Mouse (Mus musculus) embryonic facial prominence, embryonic 15.5 days (tissue): ENCODE measurements around the gene Olfr555. TPM values are rescaled to one million over a fixed set of nuclear protein-coding genes. Genes with fewer than 3 reads are reported as not detected.
"Not testable (repeated sequence)": the region's sequence is repeated elsewhere in the genome, so short reads cannot be mapped to it uniquely, and the experiment has no call there.

Experiments
- ATAC-seq: fragments of 200-750 bp; cut with Nextera tagmentation; 2 replicates; pipeline ENCODE4 v1.8.0; 2017; ENCODE audit warnings: low read depth, moderate TSS enrichment; ENCODE audit not compliant: insufficient number of reproducible peaks, low FRiP score, low TSS enrichment
- H3K27ac ChIP-seq: fragments of 300-500 bp; sonication (generic); replicated peaks from 2 replicates; pipeline ENCODE4 v1.5.1; 2015; ENCODE audit warnings: mild to moderate bottlenecking, inconsistent platforms
- H3K27me3 ChIP-seq: fragments of 300-500 bp; sonication (generic); 2 replicates; pipeline ENCODE4 v1.6.1; 2015; ENCODE audit warnings: inconsistent platforms
- H3K36me3 ChIP-seq: fragments of 300-500 bp; sonication (generic); 2 replicates; pipeline ENCODE4 v1.6.1; 2015; ENCODE audit warnings: mild to moderate bottlenecking, inconsistent platforms
- H3K4me1 ChIP-seq: fragments of 300-500 bp; sonication (generic); 2 replicates; pipeline ENCODE4 v1.6.1; 2015; ENCODE audit warnings: inconsistent platforms
- H3K4me2 ChIP-seq: fragments of 300-500 bp; sonication (generic); replicated peaks from 2 replicates; pipeline ENCODE4 v1.6.1; 2015; ENCODE audit warnings: mild to moderate bottlenecking, inconsistent platforms
- H3K4me3 ChIP-seq: fragments of 300-500 bp; sonication (generic); replicated peaks from 2 replicates; pipeline ENCODE4 v1.5.1; 2015; ENCODE audit warnings: mild to moderate bottlenecking, inconsistent platforms
- H3K9ac ChIP-seq: fragments of 300-500 bp; sonication (generic); 2 replicates; pipeline ENCODE4 v1.6.1; 2015; ENCODE audit warnings: inconsistent platforms
- H3K9me3 ChIP-seq: fragments of 300-500 bp; sonication (generic); replicated peaks from 2 replicates; pipeline ENCODE4 v1.6.1; 2016; ENCODE audit warnings: inconsistent platforms
- WGBS: fragments of 180-500 bp; shearing (Covaris S2); methylation state at CpG from one replicate; pipeline ENCODE4 v1.1.7; 2015; 5-methylcytosine and 5-hydroxymethylcytosine counted together
- polyA plus RNA-seq: library from polyadenylated mRNA; unstranded; fragments of >200 nt; fragmentation: Nextera tagmentation; extraction: Ambion mirVana; gene quantifications from 2 replicates; pipeline ENCODE4 v1.2.1, GENCODE M21; 2015

Gene Olfr555
- not detected in 2 replicates for polyA plus RNA-seq

DNA sequence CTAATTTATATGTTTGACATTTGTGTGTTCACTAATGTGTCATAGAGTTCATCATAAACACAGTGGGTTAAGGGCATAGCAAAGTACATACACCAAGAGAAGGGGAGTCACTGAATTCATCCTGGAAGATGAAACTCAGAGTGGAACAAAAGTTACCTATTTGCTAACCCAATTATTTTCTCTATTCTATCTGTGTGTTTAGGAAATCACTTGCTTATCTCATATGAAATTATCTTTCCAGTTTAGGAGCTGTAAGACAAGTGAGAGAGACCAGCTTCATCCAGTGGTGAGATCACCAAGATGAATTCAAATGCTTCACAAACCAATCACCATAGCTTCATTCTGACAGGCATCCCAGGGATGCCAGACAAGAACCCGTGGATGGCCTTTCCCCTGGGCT, at the start of gene Olfr555:
Gene Olfr555 (plus strand): TSS at position 301 of the 400 bp plus-strand sequence.
- no peaks in the 10 kb centered on the region for H3K27me3 ChIP-seq
- H3K4me1 ChIP-seq, result no peaks in the 10 kb centered on the region
- ATAC-seq, result no peak
- H3K4me3 ChIP-seq, result no peak within 1 kb of the TSS
- H3K9ac ChIP-seq, result no peak within 1 kb of the TSS
- no peaks in the 10 kb centered on the region for H3K9me3 ChIP-seq
- 76% methylated on average over 1 of the region's 1 CpGs for WGBS
- no peak within 1 kb of the TSS for H3K4me2 ChIP-seq
- H3K36me3 ChIP-seq, result no peaks in the 10 kb centered on the region
- no peak within 1 kb of the TSS for H3K27ac ChIP-seq

DNA sequence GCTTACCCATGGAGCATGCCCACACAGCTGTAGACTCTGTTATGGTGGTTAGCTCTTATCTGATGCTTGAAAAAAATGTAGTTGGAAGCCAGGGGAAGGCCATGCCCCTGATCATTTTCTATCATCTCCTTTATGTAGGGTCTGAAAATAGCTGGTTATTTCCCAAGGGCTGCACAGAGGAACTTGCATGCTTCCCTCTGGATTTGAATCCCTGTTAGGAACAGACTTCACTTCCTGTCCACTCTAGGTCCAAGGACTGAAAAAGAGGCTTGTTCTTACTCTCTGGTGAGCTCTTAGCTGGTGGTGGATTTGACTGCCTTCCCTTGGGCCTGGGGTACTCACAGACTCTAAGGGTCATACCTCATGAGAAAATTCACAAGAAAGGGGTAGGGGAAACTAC, 40.5 kb upstream of the Olfr555 start, which contains the start of gene Olfr553:
Gene Olfr553 (minus strand): TSS at position 101 of the 400 bp plus-strand sequence.
- H3K36me3 ChIP-seq, result no peaks in the 10 kb centered on the region
- H3K4me1 ChIP-seq, result no peaks in the 10 kb centered on the region
- H3K27ac ChIP-seq, result no peak within 1 kb of the TSS
- no peaks in the 10 kb centered on the region for H3K9me3 ChIP-seq
- H3K4me3 ChIP-seq, result no peak within 1 kb of the TSS
- no peak within 1 kb of the TSS for H3K9ac ChIP-seq
- no peak for ATAC-seq
- H3K27me3 ChIP-seq, result no peaks in the 10 kb centered on the region
- H3K4me2 ChIP-seq, result no peak within 1 kb of the TSS

DNA sequence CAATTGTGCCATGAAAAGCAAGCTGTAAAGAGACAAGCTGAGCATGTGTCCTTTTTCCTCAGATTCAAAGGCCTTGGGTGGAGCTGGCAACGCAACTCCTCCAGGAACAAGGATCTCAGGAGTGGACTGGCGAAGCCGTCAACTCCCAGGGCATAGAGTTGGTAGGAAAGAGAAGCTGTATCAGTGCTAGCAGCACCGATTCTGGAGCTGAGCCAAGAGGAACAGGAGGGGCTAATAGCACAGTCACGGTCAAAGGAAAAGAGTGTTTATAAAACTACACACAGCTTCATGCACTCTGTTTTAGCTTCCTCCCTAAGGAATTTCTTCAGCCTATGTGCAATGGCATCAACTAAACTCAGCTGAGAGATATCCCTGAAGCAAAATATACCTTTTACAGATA, 39.0 kb upstream of the Olfr555 start:
- ATAC-seq, result no peak
- no peaks in the 10 kb centered on the region for H3K4me1 ChIP-seq
- no peaks in the 10 kb centered on the region for H3K36me3 ChIP-seq
- no peaks in the 10 kb centered on the region for H3K9me3 ChIP-seq
- H3K9ac ChIP-seq, result no peak overlapping the region
- H3K27ac ChIP-seq, result no peak overlapping the region
- no peak overlapping the region for H3K4me3 ChIP-seq
- 62% methylated on average over 5 of the region's 5 CpGs for WGBS
- no peaks in the 10 kb centered on the region for H3K27me3 ChIP-seq
- H3K4me2 ChIP-seq, result no peak overlapping the region

DNA sequence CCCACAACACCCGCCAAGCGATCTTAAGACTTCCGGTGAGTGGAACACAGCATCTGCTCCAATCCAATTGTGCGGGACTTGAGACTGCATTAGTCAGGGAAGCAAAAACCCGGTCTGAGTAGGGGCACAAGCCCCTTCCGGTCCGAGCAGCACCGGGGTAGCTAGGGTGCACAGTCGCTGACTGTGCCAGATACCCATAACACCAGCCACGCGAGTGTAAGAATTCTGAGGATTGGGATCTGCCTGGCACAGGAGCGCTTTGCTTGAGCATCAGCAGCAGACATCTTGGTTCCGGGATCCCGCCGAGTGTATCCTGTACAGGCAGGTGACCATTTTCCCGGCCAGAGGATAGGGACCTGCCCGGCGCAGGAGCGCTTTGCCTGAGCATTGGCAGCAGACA, 38.3 kb upstream of the Olfr555 start:
- H3K9me3 ChIP-seq, H3K4me1 ChIP-seq, H3K27ac ChIP-seq, H3K27me3 ChIP-seq, H3K36me3 ChIP-seq, H3K9ac ChIP-seq, ATAC-seq, H3K4me3 ChIP-seq, H3K4me2 ChIP-seq: not testable (repeated sequence)
- 81% methylated on average over 19 of the region's 19 CpGs for WGBS

DNA sequence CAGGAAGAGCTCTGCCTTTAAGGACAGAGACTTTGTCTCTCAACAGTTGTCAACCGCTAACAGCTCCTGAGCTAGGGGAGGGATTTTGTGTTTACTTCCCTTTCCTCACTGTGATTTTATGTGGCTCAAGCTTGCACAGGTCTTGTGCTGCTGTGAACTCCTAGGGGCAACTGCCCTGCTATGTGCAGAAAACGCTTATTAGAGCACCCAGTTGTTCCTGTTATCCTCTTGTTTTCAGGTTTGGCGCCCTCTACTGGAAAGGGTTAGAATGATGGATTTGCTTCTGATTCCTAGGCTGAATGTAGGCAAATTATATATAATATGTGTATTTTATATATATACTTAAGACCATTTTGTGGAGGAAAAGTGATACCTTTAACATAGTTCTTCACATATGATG, 22.0 kb upstream of the Olfr555 start:
- WGBS, result 30% methylated on average over 3 of the region's 3 CpGs
- Histone ChIP-seq H3K27me3 (no peaks in the 10 kb centered on the region), H3K9ac (no peak overlapping the region), H3K4me3 (no peak overlapping the region), H3K4me2 (no peak overlapping the region), H3K27ac (no peak overlapping the region), H3K4me1 (no peaks in the 10 kb centered on the region), H3K9me3 (no peaks in the 10 kb centered on the region), H3K36me3 (no peaks in the 10 kb centered on the region)
- ATAC-seq, result no peak

DNA sequence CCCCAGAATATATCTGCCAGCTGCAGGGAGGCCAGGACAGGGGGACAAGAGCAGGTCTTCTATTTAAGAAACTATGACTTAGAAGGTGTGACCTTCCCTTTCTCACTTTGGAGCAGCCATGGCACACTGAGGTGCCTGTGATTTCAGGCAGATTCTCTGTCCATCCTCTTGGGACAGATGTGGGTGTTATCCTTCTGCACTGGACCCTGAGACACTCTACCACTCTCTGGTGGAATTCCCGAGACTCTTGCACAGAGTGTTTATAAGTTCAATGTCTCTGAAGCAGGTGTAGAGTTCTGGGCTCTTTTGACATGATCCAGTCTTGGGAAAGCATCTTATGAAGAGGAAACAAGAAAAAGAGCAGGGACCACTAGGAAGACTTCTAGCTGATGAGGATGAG, 20.5 kb upstream of the Olfr555 start, which contains the start of gene Olfr554:
Gene Olfr554 (plus strand): TSS at position 301 of the 400 bp plus-strand sequence.
- no peak within 1 kb of the TSS for H3K9ac ChIP-seq
- no peaks in the 10 kb centered on the region for H3K9me3 ChIP-seq
- H3K4me3 ChIP-seq, result no peak within 1 kb of the TSS
- no peak for ATAC-seq
- 73% methylated on average over 1 of the region's 1 CpGs for WGBS
- H3K27ac ChIP-seq, result no peak within 1 kb of the TSS
- no peaks in the 10 kb centered on the region for H3K36me3 ChIP-seq
- no peaks in the 10 kb centered on the region for H3K27me3 ChIP-seq
- no peaks in the 10 kb centered on the region for H3K4me1 ChIP-seq
- no peak within 1 kb of the TSS for H3K4me2 ChIP-seq

DNA sequence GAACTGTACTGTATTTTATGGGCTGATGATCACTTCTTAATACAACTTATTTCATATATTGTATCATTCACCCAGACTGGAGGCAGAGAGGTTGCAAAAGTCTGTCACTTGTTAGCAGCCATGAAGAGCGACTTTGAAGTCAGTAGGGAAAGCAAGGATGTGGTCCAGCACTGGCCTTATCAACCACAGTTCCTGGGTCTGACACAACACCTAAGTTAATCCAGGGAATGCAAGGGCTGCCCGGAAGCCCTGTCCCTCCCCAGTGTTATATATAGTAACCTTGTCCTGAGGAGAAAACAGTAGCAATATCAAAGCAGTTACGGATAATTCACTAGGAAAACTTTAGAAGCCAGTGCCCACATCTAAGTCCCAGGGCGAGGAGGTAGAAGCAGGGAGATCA, 13.7 kb upstream of the Olfr555 start:
- H3K9ac ChIP-seq, H3K4me1 ChIP-seq, H3K4me3 ChIP-seq, H3K4me2 ChIP-seq, H3K27ac ChIP-seq, ATAC-seq, H3K36me3 ChIP-seq, H3K27me3 ChIP-seq, H3K9me3 ChIP-seq: not testable (repeated sequence)
- 78% methylated on average over 4 of the region's 4 CpGs for WGBS

DNA sequence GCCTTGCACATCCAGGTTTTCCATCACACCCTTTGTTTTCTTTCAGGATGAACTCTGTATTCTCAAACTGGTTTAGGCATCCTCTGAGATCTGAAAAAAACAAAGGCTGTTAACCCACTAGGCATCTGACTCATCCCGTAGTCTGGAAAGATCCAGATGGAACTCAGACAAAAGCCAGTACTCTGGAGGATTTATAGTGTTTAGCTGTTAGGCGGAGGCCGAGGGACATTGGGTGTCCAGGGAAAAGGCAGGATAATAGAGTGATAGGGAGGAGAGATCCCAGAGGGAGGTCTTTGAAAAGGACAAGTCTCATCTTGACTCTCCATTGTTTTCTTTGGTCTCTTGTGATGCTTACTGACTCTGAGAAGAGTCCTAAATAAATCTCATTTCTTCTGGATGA, 6.0 kb downstream of the Olfr555 start, which contains the start of gene Olfr556:
Gene Olfr556 (plus strand): TSS at position 301 of the 400 bp plus-strand sequence.
- Histone ChIP-seq H3K4me2 (no peak within 1 kb of the TSS), H3K9me3 (no peaks in the 10 kb centered on the region), H3K27me3 (no peaks in the 10 kb centered on the region), H3K4me1 (no peaks in the 10 kb centered on the region), H3K4me3 (no peak within 1 kb of the TSS), H3K36me3 (no peaks in the 10 kb centered on the region), H3K9ac (no peak within 1 kb of the TSS), H3K27ac (no peak within 1 kb of the TSS)
- WGBS, result 65% methylated on average over 3 of the region's 3 CpGs
- no peak for ATAC-seq

DNA sequence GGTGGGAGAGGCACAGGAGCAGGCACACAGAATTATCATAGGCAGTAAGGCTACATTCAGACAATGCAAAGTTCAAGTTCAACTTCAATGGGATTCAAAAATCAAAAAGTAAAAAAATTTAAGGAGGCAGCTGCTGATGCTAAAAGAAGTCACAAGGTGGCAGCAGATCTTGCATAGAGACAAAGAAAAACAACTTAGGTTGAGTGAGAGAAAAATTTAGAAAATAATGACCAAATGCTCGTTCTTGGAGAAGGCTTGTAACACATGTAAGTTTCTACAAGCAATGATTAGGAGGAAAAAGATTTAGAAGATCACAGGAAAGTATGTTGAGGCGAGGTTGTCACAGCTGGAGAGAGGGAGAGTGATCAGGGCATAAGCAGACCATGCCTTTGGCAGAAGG, 6.8 kb downstream of the Olfr555 start:
- ATAC-seq, result no peak
- Histone ChIP-seq H3K9me3 (no peaks in the 10 kb centered on the region), H3K36me3 (no peaks in the 10 kb centered on the region), H3K4me3 (no peak overlapping the region), H3K27ac (no peak overlapping the region), H3K27me3 (no peaks in the 10 kb centered on the region), H3K9ac (no peak overlapping the region), H3K4me1 (no peaks in the 10 kb centered on the region), H3K4me2 (no peak overlapping the region)
- WGBS, result 19% methylated on average over 2 of the region's 2 CpGs

DNA sequence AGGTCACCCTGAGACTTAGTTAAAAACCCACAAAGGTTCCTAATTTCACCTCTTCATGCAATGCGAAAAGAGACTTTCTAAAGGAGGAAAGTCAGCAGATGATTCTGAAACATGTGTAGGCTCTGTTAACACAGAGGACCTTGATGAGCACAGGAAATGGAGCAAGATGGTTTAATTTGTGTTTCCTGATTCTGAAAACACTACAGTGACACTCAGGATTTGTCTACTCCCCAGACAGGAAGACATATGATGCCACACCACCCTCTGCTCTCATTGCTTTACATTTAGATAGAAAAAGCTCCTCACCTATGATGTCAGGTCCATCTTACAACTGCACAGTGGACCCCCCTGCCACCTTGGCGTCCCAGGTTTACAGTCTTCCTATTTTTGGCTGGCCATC, 17.6 kb downstream of the Olfr555 start:
- H3K27me3 ChIP-seq, result no peaks in the 10 kb centered on the region
- H3K36me3 ChIP-seq, result no peaks in the 10 kb centered on the region
- H3K4me1 ChIP-seq, result no peaks in the 10 kb centered on the region
- H3K4me2 ChIP-seq, result no peak overlapping the region
- H3K9me3 ChIP-seq, result no peaks in the 10 kb centered on the region
- H3K9ac ChIP-seq, result no peak overlapping the region
- H3K27ac ChIP-seq, result no peak overlapping the region
- H3K4me3 ChIP-seq, result no peak overlapping the region
- 76% methylated on average over 2 of the region's 2 CpGs for WGBS
- ATAC-seq, result no peak

DNA sequence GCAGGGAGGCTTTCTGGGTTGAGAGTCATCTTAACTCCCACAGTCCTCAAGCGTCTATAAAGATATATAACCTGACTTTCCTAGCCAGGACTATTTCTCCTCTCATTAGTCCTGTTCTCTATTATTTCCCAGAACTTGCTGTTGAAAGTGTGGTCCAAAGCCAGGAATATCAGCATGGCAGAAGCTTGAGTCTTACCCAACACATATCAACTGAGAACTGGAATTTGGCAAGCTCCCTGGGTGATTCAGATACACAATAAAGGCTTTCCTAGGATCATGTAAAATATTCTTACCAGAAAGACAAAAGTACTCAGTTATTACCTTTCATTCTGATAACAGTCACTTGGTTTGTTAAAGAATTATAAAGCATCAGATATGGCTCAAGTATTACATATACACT, 23.3 kb downstream of the Olfr555 start:
- Histone ChIP-seq H3K27ac (no peak overlapping the region), H3K4me3 (no peak overlapping the region), H3K27me3 (no peaks in the 10 kb centered on the region), H3K4me2 (no peak overlapping the region), H3K36me3 (peaks cover 3% of the 10 kb centered on the region; the same call in 1 of the 2 replicates), H3K4me1 (no peaks in the 10 kb centered on the region), H3K9ac (no peak overlapping the region), H3K9me3 (no peaks in the 10 kb centered on the region)
- 85% methylated on average over 1 of the region's 1 CpGs for WGBS
- no peak for ATAC-seq

DNA sequence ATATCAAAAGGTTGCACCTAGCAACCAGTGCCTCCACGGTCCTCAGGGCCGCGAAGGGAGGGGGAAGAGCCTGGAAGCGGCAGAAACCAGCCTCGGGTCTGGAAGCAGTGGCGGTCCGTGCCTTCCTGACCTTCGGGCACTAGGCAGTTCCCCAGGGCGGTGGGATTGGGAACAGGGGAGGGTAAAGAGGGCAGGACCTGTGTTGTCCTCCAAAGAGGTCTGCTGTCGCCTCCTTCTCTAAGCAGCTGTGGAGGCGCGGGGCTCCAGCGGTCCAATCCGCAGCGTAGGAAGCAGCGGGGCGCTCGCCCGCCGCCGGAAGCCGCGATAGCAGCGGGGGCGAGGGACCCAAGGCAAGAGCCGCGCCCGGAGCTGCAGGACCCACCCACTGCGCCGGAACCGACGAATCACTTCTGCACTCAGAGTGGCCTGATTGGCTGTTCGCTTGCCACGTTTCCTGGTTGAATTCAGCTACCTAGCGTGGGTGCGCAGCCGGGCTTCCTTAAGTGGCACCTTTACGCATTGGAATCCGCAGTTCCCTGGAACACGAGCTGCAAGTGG, 28.4 kb downstream of the Olfr555 start, which contains the start of gene Trim68:
Gene Trim68 (minus strand): TSS at position 384 of the 558 bp plus-strand sequence.
- Histone ChIP-seq H3K27ac (peak within 1 kb of the TSS; percentile 73), H3K36me3 (peaks cover 3% of the 10 kb centered on the region; the same call in 1 of the 2 replicates)

More for the DNA sequence above, 28.4 kb downstream of the Olfr555 start, which contains the start of gene Trim68:
- under 1% methylated on average over 40 of the region's 40 CpGs for WGBS
- H3K4me2 ChIP-seq, result peak within 1 kb of the TSS; percentile 70
- peak; percentile 98 for ATAC-seq
- peak within 1 kb of the TSS; percentile 61 for H3K4me3 ChIP-seq
- H3K9me3 ChIP-seq, result no peaks in the 10 kb centered on the region
- H3K27me3 ChIP-seq, result no peaks in the 10 kb centered on the region
- H3K4me1 ChIP-seq, result 0 out of 2 replicates have a peak, but pooled peaks cover 4% of the 10 kb centered on the region
- peak within 1 kb of the TSS; percentile 62 for H3K9ac ChIP-seq
